Mouse (Mus musculus) liver, embryonic 13.5 days (tissue): ENCODE measurements around the gene Notch4. TPM values are rescaled to one million over a fixed set of nuclear protein-coding genes. Genes with fewer than 3 reads are reported as not detected.
A peak's percentile ranks its signal among the peaks of the same experiment; 100 is the strongest.
"Not testable (repeated sequence)": the region's sequence is repeated elsewhere in the genome, so short reads cannot be mapped to it uniquely, and the experiment has no call there.

ENCODE experiments used
- ATAC-seq: fragments of 200-750 bp; cut with Nextera tagmentation; 2 replicates; pipeline ENCODE4 v1.8.0; 2017; ENCODE audit warnings: low read depth, mild to moderate bottlenecking, moderate number of reproducible peaks, moderate library complexity
- DNase-seq: peaks from one replicate; pipeline ENCODE4 v3.0.0; 2022
- H3K27ac ChIP-seq: fragments of 300-500 bp; sonication (generic); 2 replicates; pipeline ENCODE4 v1.5.1; 2015; ENCODE audit warnings: moderate library complexity, mild to moderate bottlenecking, inconsistent platforms
- H3K27me3 ChIP-seq: fragments of 300-500 bp; sonication (generic); 2 replicates; pipeline ENCODE4 v1.6.1; 2015; ENCODE audit warnings: mild to moderate bottlenecking, inconsistent platforms
- H3K36me3 ChIP-seq: fragments of 300-500 bp; sonication (generic); 2 replicates; pipeline ENCODE4 v1.6.1; 2015; ENCODE audit warnings: mild to moderate bottlenecking, inconsistent platforms
- H3K4me1 ChIP-seq: fragments of 300-500 bp; sonication (generic); replicated peaks from 2 replicates; pipeline ENCODE4 v1.6.1; 2015; ENCODE audit warnings: inconsistent platforms
- H3K4me2 ChIP-seq: fragments of 300-500 bp; sonication (generic); 2 replicates; pipeline ENCODE4 v1.6.1; 2015; ENCODE audit warnings: inconsistent platforms, mild to moderate bottlenecking, moderate library complexity
- H3K4me3 ChIP-seq: fragments of 300-500 bp; sonication (generic); replicated peaks from 2 replicates; pipeline ENCODE4 v1.5.1; 2015; ENCODE audit warnings: mild to moderate bottlenecking, inconsistent platforms
- H3K9ac ChIP-seq: fragments of 300-500 bp; sonication (generic); 2 replicates; pipeline ENCODE4 v1.6.1; 2015; ENCODE audit warnings: mild to moderate bottlenecking, inconsistent platforms
- H3K9me3 ChIP-seq: fragments of 300-500 bp; sonication (generic); replicated peaks from 2 replicates; pipeline ENCODE4 v1.6.1; 2016; ENCODE audit warnings: inconsistent platforms
- WGBS: fragments of 180-500 bp; shearing (Covaris S2); methylation state at CpG from one replicate; pipeline ENCODE4 v1.1.7; 2015; ENCODE audit not compliant: insufficient replicate concordance; 5-methylcytosine and 5-hydroxymethylcytosine counted together
- polyA plus RNA-seq: library from polyadenylated mRNA; unstranded; fragments of >200 nt; fragmentation: Nextera tagmentation; extraction: Ambion mirVana; gene quantifications from 2 replicates; pipeline ENCODE4 v1.2.1, GENCODE M21; 2015

Notch4 gene
- 0.43 and 0.55 TPM in 2 replicates for polyA plus RNA-seq

DNA sequence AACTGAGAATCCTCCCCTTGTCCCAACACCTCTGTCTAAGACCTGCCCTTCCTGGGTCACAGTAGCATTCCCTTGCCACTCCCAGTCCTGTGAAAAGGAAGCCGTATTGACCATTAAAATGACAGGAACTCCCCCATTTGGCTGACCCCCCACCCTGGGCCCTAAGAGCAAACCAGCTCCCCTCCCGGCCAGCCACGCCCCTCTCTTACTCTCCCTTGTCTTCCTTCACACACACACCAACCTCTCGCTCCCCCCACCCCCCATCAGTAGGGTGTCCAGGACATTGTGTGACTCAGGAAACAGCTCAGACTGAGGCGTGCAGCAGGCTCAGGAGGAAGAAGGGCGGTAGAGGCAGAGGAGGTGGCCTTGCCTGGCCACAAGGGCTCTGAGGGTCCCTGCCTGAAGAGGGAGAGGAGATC is at the start of gene Notch4:
Gene Notch4, plus strand, starts transcription at position 266 of the 419 bp plus-strand sequence.
- Histone ChIP-seq H3K27me3 (peaks cover 12% of the 10 kb centered on the region; the same call in 1 of the 2 replicates), H3K9ac (no peak within 1 kb of the TSS), H3K27ac (0 out of 2 replicates have a peak within 1 kb of the TSS, but pooled peaks have one; percentile 35), H3K36me3 (no peaks in the 10 kb centered on the region), H3K4me2 (peak within 1 kb of the TSS; percentile 0; the same call in 1 of the 2 replicates), H3K4me3 (no peak within 1 kb of the TSS), H3K9me3 (no peaks in the 10 kb centered on the region), H3K4me1 (peaks cover 29% of the 10 kb centered on the region)
- ATAC-seq (0 out of 2 replicates have a peak, but pooled peaks have one; percentile 36), DNase-seq (no peak)
- WGBS = 10% methylated on average over 6 of the region's 6 CpGs

GRCm38 (mm10) chr17:34516514-34516913 is 47.6 kb upstream of the Notch4 start:
- Histone ChIP-seq H3K9me3 (no peaks in the 10 kb centered on the region), H3K4me2 (no peak overlapping the region), H3K4me1 (no peaks in the 10 kb centered on the region), H3K9ac (no peak overlapping the region), H3K36me3 (no peaks in the 10 kb centered on the region), H3K4me3 (no peak overlapping the region), H3K27me3 (peaks cover 10% of the 10 kb centered on the region; the same call in 1 of the 2 replicates), H3K27ac (no peak overlapping the region)
- ATAC-seq (no peak), DNase-seq (no peak)
- WGBS = 54% methylated on average over 2 of the region's 2 CpGs

DNA sequence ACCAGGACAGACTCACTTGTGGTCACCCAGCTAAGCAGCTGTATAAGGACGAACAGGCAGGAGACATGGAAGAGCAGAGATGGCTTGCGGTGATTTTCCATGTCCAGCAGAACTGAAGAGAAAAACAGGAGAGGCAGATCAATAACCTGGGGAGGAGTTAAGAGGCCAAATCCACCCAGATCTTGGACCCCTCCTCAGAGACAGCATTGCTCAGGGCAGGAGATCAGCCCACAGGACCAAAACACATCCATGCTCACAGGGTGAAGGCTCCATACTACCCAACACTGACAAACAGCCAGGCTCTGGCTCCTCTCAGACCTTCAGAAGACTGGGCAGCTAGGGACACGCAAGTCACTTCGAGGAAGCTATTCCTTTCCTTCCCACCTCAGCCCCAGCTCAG is 46.8 kb upstream of the Notch4 start, which contains the start of gene Btnl6:
Gene Btnl6, minus strand, starts transcription at position 101 of the 400 bp plus-strand sequence.
- Histone ChIP-seq H3K4me3 (no peak within 1 kb of the TSS), H3K27me3 (peaks cover 10% of the 10 kb centered on the region; the same call in 1 of the 2 replicates), H3K4me1 (no peaks in the 10 kb centered on the region), H3K27ac (no peak within 1 kb of the TSS), H3K9ac (no peak within 1 kb of the TSS), H3K9me3 (no peaks in the 10 kb centered on the region), H3K4me2 (no peak within 1 kb of the TSS), H3K36me3 (no peaks in the 10 kb centered on the region)
- DNase-seq = no peak
- no peak for ATAC-seq
- 69% methylated on average over 4 of the region's 4 CpGs for WGBS

DNA sequence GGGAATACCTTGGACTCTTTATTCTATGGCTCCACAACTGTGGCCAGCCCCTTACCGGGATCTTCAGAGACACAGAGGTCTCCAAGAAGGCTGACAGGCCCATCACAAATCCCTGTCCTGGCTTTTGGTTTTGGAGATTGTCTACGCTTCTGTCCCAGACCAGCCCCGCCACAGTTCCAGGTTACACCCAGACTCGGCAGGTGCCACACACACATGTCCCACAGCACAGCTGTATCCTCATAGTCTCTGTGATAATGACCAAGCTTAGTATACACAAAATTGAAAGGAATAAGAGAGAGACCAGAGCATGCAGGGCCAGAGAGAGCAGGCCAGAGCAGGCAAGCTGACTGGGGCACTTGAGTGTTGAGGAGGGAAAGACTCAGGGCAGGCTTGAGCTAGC is 46.3 kb upstream of the Notch4 start:
- Histone ChIP-seq H3K9me3 (no peaks in the 10 kb centered on the region), H3K27me3 (peaks cover 10% of the 10 kb centered on the region; the same call in 1 of the 2 replicates), H3K4me1 (no peaks in the 10 kb centered on the region), H3K27ac (no peak overlapping the region), H3K4me2 (no peak overlapping the region), H3K9ac (no peak overlapping the region), H3K4me3 (no peak overlapping the region), H3K36me3 (no peaks in the 10 kb centered on the region)
- DNase-seq (no peak), ATAC-seq (no peak)
- WGBS = 65% methylated on average over 4 of the region's 4 CpGs

- H3K4me1 ChIP-seq, ATAC-seq, H3K36me3 ChIP-seq, H3K9me3 ChIP-seq, H3K4me2 ChIP-seq, H3K4me3 ChIP-seq, H3K27me3 ChIP-seq, H3K9ac ChIP-seq, DNase-seq, H3K27ac ChIP-seq: not testable (repeated sequence)
- WGBS = 39% methylated on average over 3 of the region's 3 CpGs
Observed at GRCm38 (mm10) chr17:34518571-34518970, 45.5 kb upstream of the Notch4 start.

GRCm38 (mm10) chr17:34519001-34519400 is 45.1 kb upstream of the Notch4 start:
- no peak for DNase-seq
- Histone ChIP-seq H3K4me1 (no peaks in the 10 kb centered on the region), H3K27me3 (peaks cover 7% of the 10 kb centered on the region; the same call in 1 of the 2 replicates), H3K4me2 (no peak overlapping the region), H3K9me3 (no peaks in the 10 kb centered on the region), H3K4me3 (no peak overlapping the region), H3K36me3 (no peaks in the 10 kb centered on the region), H3K9ac (no peak overlapping the region), H3K27ac (no peak overlapping the region)
- no peak for ATAC-seq
- 18% methylated on average over 1 of the region's 1 CpGs for WGBS

DNA sequence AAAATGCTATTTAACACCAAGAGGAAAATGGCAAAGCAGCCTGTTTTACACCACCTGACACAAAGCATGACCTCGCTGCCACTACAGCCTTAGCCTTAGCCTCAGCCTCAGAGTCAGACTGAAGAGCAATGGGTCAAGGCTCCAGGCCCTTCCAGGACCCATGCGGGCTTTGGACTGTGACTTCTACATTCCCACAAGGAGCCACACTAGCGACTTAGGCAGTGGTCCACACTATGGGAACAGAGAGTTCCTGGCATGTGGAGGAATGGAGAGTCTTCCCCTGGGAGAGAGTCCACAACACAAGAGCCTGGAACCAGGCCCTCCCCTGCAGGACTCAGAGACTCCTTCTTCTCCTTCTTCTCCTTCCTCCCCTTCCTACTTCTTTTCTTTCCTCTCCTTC is 31.4 kb upstream of the Notch4 start:
- Histone ChIP-seq H3K4me2 (no peak overlapping the region), H3K36me3 (no peaks in the 10 kb centered on the region), H3K4me1 (no peaks in the 10 kb centered on the region), H3K9ac (no peak overlapping the region), H3K27me3 (no peaks in the 10 kb centered on the region), H3K9me3 (no peaks in the 10 kb centered on the region), H3K27ac (no peak overlapping the region), H3K4me3 (no peak overlapping the region)
- ATAC-seq (no peak), DNase-seq (no peak)
- WGBS = 61% methylated on average over 3 of the region's 3 CpGs

DNA sequence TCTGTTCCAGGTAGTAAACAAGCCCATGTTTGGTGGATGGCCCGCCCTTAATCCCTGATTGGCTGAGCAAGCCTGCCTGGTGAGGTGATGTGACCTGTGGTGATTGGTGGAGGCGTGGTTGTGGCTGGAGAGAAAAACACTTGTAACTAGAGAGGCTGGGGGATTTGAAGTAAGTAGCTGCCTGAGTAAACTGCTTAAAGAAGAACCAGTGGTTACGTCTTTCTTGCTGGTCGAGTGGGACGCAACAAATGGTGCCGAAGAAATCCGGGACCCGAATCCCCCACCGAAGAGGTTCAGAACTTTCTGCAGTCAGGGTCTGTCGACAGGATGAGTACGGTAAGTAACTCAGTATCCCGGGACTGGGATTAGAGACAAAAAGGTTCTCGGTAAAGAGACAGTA is 20.5 kb upstream of the Notch4 start:
- H3K4me3 ChIP-seq, ATAC-seq, H3K27me3 ChIP-seq, DNase-seq, H3K36me3 ChIP-seq, H3K4me2 ChIP-seq, H3K4me1 ChIP-seq, H3K9ac ChIP-seq, H3K27ac ChIP-seq, H3K9me3 ChIP-seq: not testable (repeated sequence)
- WGBS = 79% methylated on average over 13 of the region's 13 CpGs

- Histone ChIP-seq H3K36me3 (no peaks in the 10 kb centered on the region), H3K9me3 (no peaks in the 10 kb centered on the region), H3K27me3 (no peaks in the 10 kb centered on the region), H3K27ac (no peak overlapping the region), H3K4me3 (no peak overlapping the region), H3K4me2 (no peak overlapping the region), H3K4me1 (no peaks in the 10 kb centered on the region), H3K9ac (no peak overlapping the region)
- DNase-seq = no peak
- 67% methylated on average over 1 of the region's 1 CpGs for WGBS
- no peak for ATAC-seq
Observed at GRCm38 (mm10) chr17:34546797-34547196, 17.3 kb upstream of the Notch4 start.

- Histone ChIP-seq H3K9me3 (no peaks in the 10 kb centered on the region), H3K4me3 (no peak overlapping the region), H3K9ac (no peak overlapping the region), H3K4me2 (no peak overlapping the region), H3K27ac (no peak overlapping the region), H3K36me3 (no peaks in the 10 kb centered on the region), H3K4me1 (no peaks in the 10 kb centered on the region), H3K27me3 (no peaks in the 10 kb centered on the region)
- DNase-seq = no peak
- WGBS = 68% methylated on average over 4 of the region's 4 CpGs
- ATAC-seq = no peak
Observed at GRCm38 (mm10) chr17:34547601-34548000, 16.5 kb upstream of the Notch4 start.

DNA sequence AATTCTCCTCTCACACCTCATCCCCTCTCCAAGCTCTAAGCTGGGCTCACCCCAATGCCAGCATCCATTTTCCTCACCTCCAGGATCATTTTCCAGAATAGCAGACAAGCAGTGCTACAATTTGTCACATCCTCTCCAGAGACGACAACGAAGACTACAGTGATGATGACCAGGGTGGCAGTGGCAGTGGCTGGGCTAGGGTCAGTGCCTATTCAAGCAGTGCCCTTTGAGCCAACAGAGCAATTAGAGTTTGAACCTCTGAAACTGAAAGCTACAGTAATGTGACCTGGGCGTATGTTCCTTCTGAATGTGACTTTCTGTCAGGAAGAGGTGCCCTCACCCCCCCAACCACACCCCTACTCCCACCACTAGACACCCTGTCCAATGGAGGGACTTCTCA is 14.9 kb upstream of the Notch4 start:
- H3K27ac ChIP-seq = no peak overlapping the region
- DNase-seq = no peak
- H3K9ac ChIP-seq = no peak overlapping the region
- H3K27me3 ChIP-seq = no peaks in the 10 kb centered on the region
- WGBS = 75% methylated on average over 3 of the region's 3 CpGs
- H3K9me3 ChIP-seq = no peaks in the 10 kb centered on the region
- ATAC-seq = no peak
- H3K4me3 ChIP-seq = no peak overlapping the region
- no peaks in the 10 kb centered on the region for H3K4me1 ChIP-seq
- no peak overlapping the region for H3K4me2 ChIP-seq
- no peaks in the 10 kb centered on the region for H3K36me3 ChIP-seq

DNA sequence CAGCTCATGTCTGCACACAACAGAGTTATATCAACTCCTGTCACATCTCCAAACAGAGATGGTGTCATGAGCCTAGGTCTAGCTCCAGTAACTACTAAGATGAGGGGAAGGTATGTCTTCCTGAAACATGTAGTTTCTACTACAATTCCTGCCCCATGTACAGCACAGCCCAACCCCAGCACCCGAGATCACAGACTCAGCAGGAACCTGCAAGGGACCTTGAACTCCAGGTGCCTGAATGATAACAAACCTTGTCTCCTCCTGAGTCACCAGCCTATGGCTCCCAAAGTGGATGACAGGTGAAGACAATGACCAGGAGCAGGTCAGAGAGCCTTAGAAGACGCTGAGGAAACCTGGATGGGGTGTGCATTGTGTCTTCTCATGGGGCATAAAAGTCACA is 14.2 kb upstream of the Notch4 start:
- Histone ChIP-seq H3K27ac (no peak overlapping the region), H3K9me3 (no peaks in the 10 kb centered on the region), H3K4me3 (no peak overlapping the region), H3K9ac (no peak overlapping the region), H3K27me3 (no peaks in the 10 kb centered on the region), H3K36me3 (no peaks in the 10 kb centered on the region), H3K4me1 (no peaks in the 10 kb centered on the region), H3K4me2 (no peak overlapping the region)
- DNase-seq (no peak), ATAC-seq (no peak)
- WGBS = 51% methylated on average over 2 of the region's 2 CpGs
